In the genomic region with DNA sequence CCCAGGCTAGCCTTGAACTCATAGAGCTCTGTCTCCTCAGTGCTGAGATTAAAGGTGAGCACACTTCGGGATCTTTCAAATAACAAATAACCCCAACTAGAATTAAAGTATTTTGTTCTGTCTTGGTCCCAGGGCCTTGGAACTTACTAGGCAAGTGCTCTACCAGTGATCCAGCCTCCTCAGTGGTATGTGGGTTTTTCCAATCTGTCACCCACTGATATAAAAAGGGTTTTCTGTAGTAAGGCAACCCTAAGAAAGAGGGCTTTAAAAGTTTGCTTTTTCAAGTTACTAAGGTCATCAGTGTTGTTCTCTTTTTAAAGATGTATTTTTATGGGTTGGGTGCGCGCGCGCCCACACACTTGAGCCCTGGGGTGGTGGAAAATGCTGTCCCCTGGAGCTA, we compare ENCODE assay signal across 10 mouse cellular contexts. TPM values are rescaled to one million over a fixed set of nuclear protein-coding genes. Genes with fewer than 3 reads are reported as not detected.
DNase-seq lines count a peak whose midpoint lies in the region; ATAC-seq and TF ChIP-seq lines count a peak whose summit lies in the region.
"Had no signal": no experiment of that assay in that cellular context is flagged by ENCODE, and none has a peak within 500 bp of the region (broad histone marks: within the 10 kb centered on the region; RNA-seq: fewer than 3 reads in every experiment).

No protein-coding gene starts in this region.

- H3K4me3 ChIP-seq in heart, embryonic 13.5 days = peak overlapping the region; percentile 82
- 0 out of 2 replicates have a peak overlapping the region, but pooled peaks have one; percentile 84 for H3K4me3 ChIP-seq in lung, postnatal 0 days (ENCODE audit: low read depth, low read length)
- peak overlapping the region; percentile 82 for H3K4me3 ChIP-seq in intestine, embryonic 15.5 days (replicated peaks)
- peak overlapping the region; percentile 99 for H3K4me3 ChIP-seq in small intestine, adult 2 months (ENCODE audit: low read depth, low read length)

- H3K4me2 ChIP-seq in heart, embryonic 13.5 days = peak overlapping the region; percentile 84
- H3K4me2 ChIP-seq in lung, postnatal 0 days (replicated peaks; ENCODE audit: low read depth, low read length) = peak overlapping the region; percentile 32; the same call in 1 of the 2 replicates
- H3K4me2 ChIP-seq in intestine, embryonic 15.5 days (replicated peaks) = peak overlapping the region; percentile 81

- WGBS in heart, embryonic 13.5 days = 95% methylated on average over 5 of the region's 5 CpGs
- WGBS in lung, postnatal 0 days = 78% methylated on average over 5 of the region's 5 CpGs
- WGBS in intestine, embryonic 15.5 days = 88% methylated on average over 5 of the region's 5 CpGs
- 49% methylated on average over 5 of the region's 5 CpGs for WGBS in small intestine, adult 2 months

- DNase-seq in heart, postnatal 4 days = no peak
- DNase-seq in lung, postnatal 0 days (ENCODE audit: low spot score) = no peak
- DNase-seq in lung, postnatal 10 days = no peak
- DNase-seq in testis, postnatal 10 days (ENCODE audit: low spot score) = no peak
- DNase-seq in adrenal gland, adult 8-10 months = no peak

- TF ChIP-seq POLR2A in small intestine, adult 2 months (IDR thresholded peaks at IDR 0.05; ENCODE audit: low read depth, low read length) = no peak

- TF ChIP-seq EP300 in lung, postnatal 0 days (IDR thresholded peaks at IDR 0.05) = no peak

- no peak for TF ChIP-seq CTCF in lung, postnatal 0 days (IDR thresholded peaks at IDR 0.05)
- TF ChIP-seq CTCF in small intestine, adult 2 months (IDR thresholded peaks at IDR 0.05; ENCODE audit: extremely low read depth, insufficient read length, insufficient replicate concordance, low read depth, low read length) = no peak

- no peaks in the 10 kb centered on the region for H3K27me3 ChIP-seq in heart, embryonic 13.5 days (replicated peaks)
- H3K27me3 ChIP-seq in lung, postnatal 0 days (replicated peaks; ENCODE audit: insufficient read depth, low read length) = no peaks in the 10 kb centered on the region
- no peaks in the 10 kb centered on the region for H3K27me3 ChIP-seq in intestine, embryonic 15.5 days (replicated peaks)
- H3K27me3 ChIP-seq in small intestine, adult 2 months (ENCODE audit: control insufficient read depth, insufficient read depth, low read length) = no peaks in the 10 kb centered on the region

- no peak for ATAC-seq in heart, embryonic 13.5 days (ENCODE audit: extremely low read depth, insufficient number of reproducible peaks, low FRiP score, low TSS enrichment)
- no peak for ATAC-seq in lung, postnatal 0 days
- no peak for ATAC-seq in intestine, embryonic 15.5 days

- H3K27ac ChIP-seq in heart, embryonic 13.5 days (replicated peaks) = peak overlapping the region; percentile 83
- peak overlapping the region; percentile 88 for H3K27ac ChIP-seq in lung, postnatal 0 days (ENCODE audit: low read length)
- H3K27ac ChIP-seq in intestine, embryonic 15.5 days = peak overlapping the region; percentile 87
- peak overlapping the region; percentile 90 for H3K27ac ChIP-seq in small intestine, adult 2 months (ENCODE audit: insufficient read depth, low read depth, low read length)

- 0 out of 2 replicates have a peak, but pooled peaks cover 4% of the 10 kb centered on the region for H3K9me3 ChIP-seq in heart, embryonic 13.5 days
- H3K9me3 ChIP-seq in lung, postnatal 0 days (ENCODE audit: low read length) = no peaks in the 10 kb centered on the region
- H3K9me3 ChIP-seq in intestine, embryonic 15.5 days = no peaks in the 10 kb centered on the region

- H3K9ac ChIP-seq in heart, embryonic 13.5 days = peak overlapping the region; percentile 42; the same call in 1 of the 2 replicates
- H3K9ac ChIP-seq in lung, postnatal 0 days (replicated peaks; ENCODE audit: low read depth) = 0 out of 2 replicates have a peak overlapping the region, but pooled peaks have one; percentile 13
- H3K9ac ChIP-seq in intestine, embryonic 15.5 days = no peak overlapping the region; the same call in none of the 2 replicates

- H3K36me3 ChIP-seq in heart, embryonic 13.5 days = peaks cover 27% of the 10 kb centered on the region
- no peaks in the 10 kb centered on the region for H3K36me3 ChIP-seq in lung, postnatal 0 days (ENCODE audit: insufficient read depth, low read length)
- H3K36me3 ChIP-seq in intestine, embryonic 15.5 days = no peaks in the 10 kb centered on the region
- peaks cover 2% of the 10 kb centered on the region; the same call in 1 of the 2 replicates for H3K36me3 ChIP-seq in small intestine, adult 2 months (ENCODE audit: control insufficient read depth, insufficient read depth, low read length)

- peaks cover 49% of the 10 kb centered on the region for H3K4me1 ChIP-seq in heart, embryonic 13.5 days
- peaks cover 3% of the 10 kb centered on the region; the same call in 1 of the 2 replicates for H3K4me1 ChIP-seq in lung, postnatal 0 days (ENCODE audit: insufficient read depth, low read depth, low read length)
- peaks cover 23% of the 10 kb centered on the region for H3K4me1 ChIP-seq in intestine, embryonic 15.5 days (replicated peaks)
- peaks cover 20% of the 10 kb centered on the region for H3K4me1 ChIP-seq in small intestine, adult 2 months (ENCODE audit: control insufficient read depth, insufficient read depth, insufficient read length, low read length)

RNA-seq across cellular contexts. Expression of a gene that starts 1.7 kb away (rescaled TPM):
- 221 and 234 TPM in 2 replicates for polyA plus RNA-seq in heart, embryonic 13.5 days (2015; fragmentation: Nextera tagmentation; extraction: Ambion mirVana)
- total RNA-seq in heart, postnatal 4 days (2021) = 100 to 1,000 TPM; 123 to 125 TPM
- polyA plus RNA-seq in lung, postnatal 0 days (2015; fragmentation: Nextera tagmentation; extraction: Ambion mirVana) = 451 and 467 TPM in 2 replicates
- 554 and 591 TPM in 2 replicates for polyA plus RNA-seq in intestine, embryonic 15.5 days (2015; fragmentation: Nextera tagmentation; extraction: Ambion mirVana)
- polyA plus RNA-seq in small intestine, adult 2 months (2012; rRNA removed) = 595 and 1,197 TPM in 2 replicates
- 100 to 1,000 TPM; 185 to 202 (median 191) TPM for total RNA-seq in adrenal gland, adult 8-10 months (2022)

RNA-seq across cellular contexts. Expression of a gene that starts 24.3 kb away (rescaled TPM):
- 62.4 and 62.6 TPM in 2 replicates for polyA plus RNA-seq in heart, embryonic 13.5 days (2015; fragmentation: Nextera tagmentation; extraction: Ambion mirVana)
- total RNA-seq in heart, postnatal 4 days (2021) = 10 to 100 TPM; 67.6 to 67.7 TPM
- polyA plus RNA-seq in lung, postnatal 0 days (2015; fragmentation: Nextera tagmentation; extraction: Ambion mirVana) = 47.9 and 51.1 TPM in 2 replicates
- polyA plus RNA-seq in intestine, embryonic 15.5 days (2015; fragmentation: Nextera tagmentation; extraction: Ambion mirVana) = 77.0 and 87.1 TPM in 2 replicates
- polyA plus RNA-seq in small intestine, adult 2 months (2012; rRNA removed) = 8.5 and 18.7 TPM in 2 replicates
- 10 to 100 TPM; 60.2 to 98.3 (median 79.4) TPM for total RNA-seq in adrenal gland, adult 8-10 months (2022)

RNA-seq across cellular contexts. Expression of a gene that starts 24.4 kb away (rescaled TPM):
- polyA plus RNA-seq in heart, embryonic 13.5 days (2015; fragmentation: Nextera tagmentation; extraction: Ambion mirVana) = 135 and 150 TPM in 2 replicates
- total RNA-seq in heart, postnatal 4 days (2021) = 10 to 100 TPM; 82.7 to 88.9 TPM
- 152 TPM in 2 replicates for polyA plus RNA-seq in lung, postnatal 0 days (2015; fragmentation: Nextera tagmentation; extraction: Ambion mirVana)
- 176 and 185 TPM in 2 replicates for polyA plus RNA-seq in intestine, embryonic 15.5 days (2015; fragmentation: Nextera tagmentation; extraction: Ambion mirVana)
- 28.1 and 52.8 TPM in 2 replicates for polyA plus RNA-seq in small intestine, adult 2 months (2012; rRNA removed)
- 10 to 100 TPM; 93.0 to 98.7 (median 95.5) TPM for total RNA-seq in adrenal gland, adult 8-10 months (2022)

RNA-seq across cellular contexts. Expression of a gene that starts 31.9 kb away (rescaled TPM):
- polyA plus RNA-seq in heart, embryonic 13.5 days (2015; fragmentation: Nextera tagmentation; extraction: Ambion mirVana) = not detected in 2 replicates
- not detected for total RNA-seq in heart, postnatal 4 days (2021)
- not detected in 2 replicates for polyA plus RNA-seq in lung, postnatal 0 days (2015; fragmentation: Nextera tagmentation; extraction: Ambion mirVana)
- 0.21 and 0.38 TPM in 2 replicates for polyA plus RNA-seq in intestine, embryonic 15.5 days (2015; fragmentation: Nextera tagmentation; extraction: Ambion mirVana)
- polyA plus RNA-seq in small intestine, adult 2 months (2012; rRNA removed) = not detected in 2 replicates
- not detected for total RNA-seq in adrenal gland, adult 8-10 months (2022)
- total RNA-seq: hematopoietic stem cell, adult 5-6 weeks; left cerebral cortex, adult 8-10 months had no signal

RNA-seq across cellular contexts. Expression of a gene that starts 32.1 kb away (rescaled TPM):
- 92.3 and 99.2 TPM in 2 replicates for polyA plus RNA-seq in heart, embryonic 13.5 days (2015; fragmentation: Nextera tagmentation; extraction: Ambion mirVana)
- total RNA-seq in heart, postnatal 4 days (2021) = 10 to 100 TPM; 71.9 to 78.2 TPM
- polyA plus RNA-seq in lung, postnatal 0 days (2015; fragmentation: Nextera tagmentation; extraction: Ambion mirVana) = 127 and 129 TPM in 2 replicates
- polyA plus RNA-seq in intestine, embryonic 15.5 days (2015; fragmentation: Nextera tagmentation; extraction: Ambion mirVana) = 130 and 134 TPM in 2 replicates
- polyA plus RNA-seq in small intestine, adult 2 months (2012; rRNA removed) = 59.7 and 105 TPM in 2 replicates
- total RNA-seq in adrenal gland, adult 8-10 months (2022) = 100 to 1,000 TPM; 127 to 148 (median 140) TPM

Comparison
In these comparisons a context has a peak if more than half of its experiments do, and no peak if none do; other contexts are left out.
1. H3K4me2 ChIP-seq: peak in every context shown above with its lines; median percentile 84 in heart, embryonic 13.5 days; 81 in intestine, embryonic 15.5 days; 32 in lung, postnatal 0 days.